ENCODE assay signal across 14 mouse cellular contexts in the genomic region with DNA sequence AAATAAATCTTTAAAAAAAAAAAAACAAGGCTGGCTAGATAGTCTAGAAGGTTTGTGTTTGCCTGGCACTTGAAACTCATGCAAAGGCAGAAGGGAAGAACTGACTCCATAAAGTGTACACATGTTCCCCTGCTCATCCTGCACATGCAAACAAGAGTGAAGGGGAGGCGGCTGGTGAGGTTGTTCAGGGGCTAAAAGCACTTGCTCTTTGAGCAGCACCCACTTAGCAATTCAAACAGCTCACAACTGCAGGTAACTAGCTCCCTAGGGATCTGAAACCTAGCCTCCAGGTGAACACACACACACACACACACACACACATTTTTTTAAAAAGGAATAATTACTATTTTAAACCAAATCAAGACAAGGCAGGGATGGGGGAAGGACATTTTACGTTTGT. TPM values are rescaled to one million over a fixed set of nuclear protein-coding genes. Genes with fewer than 3 reads are reported as not detected.
A peak's percentile ranks its signal among the peaks of the same experiment; 100 is the strongest.
DNase-seq lines count a peak whose midpoint lies in the region; ATAC-seq and TF ChIP-seq lines count a peak whose summit lies in the region.
"Had no signal": no experiment of that assay in that cellular context is flagged by ENCODE, and none has a peak within 500 bp of the region (broad histone marks: within the 10 kb centered on the region; RNA-seq: fewer than 3 reads in every experiment).

No protein-coding gene starts in this region.

- H3K4me3 ChIP-seq in gastrocnemius, adult 2 months: peak overlapping the region; percentile 80
- H3K4me3 ChIP-seq in kidney, embryonic 15.5 days (replicated peaks): no peak overlapping the region
- H3K4me3 ChIP-seq in testis, adult 2 months (ENCODE audit: control insufficient read depth, low read depth, low read length): peak overlapping the region; percentile 91
- no peak overlapping the region for H3K4me3 ChIP-seq in stomach, embryonic 16.5 days (replicated peaks; ENCODE audit: low read length)

- no peak for TF ChIP-seq POLR2A in testis, adult 2 months (IDR thresholded peaks at IDR 0.05; ENCODE audit: control insufficient read depth, low read depth, low read length)

- H3K4me2 ChIP-seq in kidney, embryonic 15.5 days: peak overlapping the region; percentile 83; the same call in 1 of the 2 replicates
- peak overlapping the region; percentile 83; the same call in 1 of the 2 replicates for H3K4me2 ChIP-seq in stomach, embryonic 16.5 days (ENCODE audit: low read depth, low read length)

- H3K4me1 ChIP-seq in kidney, embryonic 15.5 days: peaks cover 16% of the 10 kb centered on the region
- H3K4me1 ChIP-seq in testis, adult 2 months (ENCODE audit: control insufficient read depth, insufficient read depth, low read length): peaks cover 3% of the 10 kb centered on the region
- peaks cover 7% of the 10 kb centered on the region for H3K4me1 ChIP-seq in stomach, embryonic 16.5 days (ENCODE audit: control insufficient read depth, insufficient read depth, low read length)

- no peak overlapping the region for H3K9ac ChIP-seq in kidney, embryonic 15.5 days
- no peak overlapping the region for H3K9ac ChIP-seq in stomach, embryonic 16.5 days (ENCODE audit: low read length)
- H3K9ac ChIP-seq: hindbrain, embryonic 14.5 days had no signal

- ATAC-seq in kidney, embryonic 15.5 days (replicated peaks; ENCODE audit: low FRiP score): no peak
- ATAC-seq in stomach, embryonic 16.5 days (ENCODE audit: insufficient read depth, low FRiP score): no peak

- 40% methylated on average over 2 of the region's 2 CpGs for WGBS in kidney, embryonic 15.5 days
- 38% methylated on average over 2 of the region's 2 CpGs for WGBS in stomach, embryonic 16.5 days

- H3K27me3 ChIP-seq in kidney, embryonic 15.5 days: peaks cover 8% of the 10 kb centered on the region; the same call in 1 of the 2 replicates
- H3K27me3 ChIP-seq in testis, adult 2 months (ENCODE audit: control insufficient read depth, insufficient read depth, low read length): no peaks in the 10 kb centered on the region
- H3K27me3 ChIP-seq in stomach, embryonic 16.5 days (ENCODE audit: control insufficient read depth, insufficient read depth, low read length): 0 out of 2 replicates have a peak, but pooled peaks cover 4% of the 10 kb centered on the region

- no peak for DNase-seq in gastrocnemius, adult 2 months
- no peak for DNase-seq in gastrocnemius, postnatal 36 days
- no peak for DNase-seq in kidney, postnatal 36 days
- DNase-seq in testis, postnatal 14 days (ENCODE audit: low spot score): no peak
- DNase-seq in left cerebral cortex, postnatal 10 days (ENCODE audit: extremely low spot score in 1 of 2, low spot score in 2 of 2): no peak
- DNase-seq: cerebellum, adult 11 months; right cerebral cortex, postnatal 14 days had no signal

- peaks cover 42% of the 10 kb centered on the region for H3K36me3 ChIP-seq in kidney, embryonic 15.5 days
- peaks cover 3% of the 10 kb centered on the region; the same call in 1 of the 2 replicates for H3K36me3 ChIP-seq in testis, adult 2 months (ENCODE audit: control insufficient read depth, insufficient read depth, low read length)
- peaks cover 7% of the 10 kb centered on the region for H3K36me3 ChIP-seq in stomach, embryonic 16.5 days (ENCODE audit: control insufficient read depth, insufficient read depth, low read length)

- no peak for TF ChIP-seq CTCF in gastrocnemius, adult 2 months (IDR thresholded peaks at IDR 0.05)
- TF ChIP-seq CTCF in testis, adult 2 months (IDR thresholded peaks at IDR 0.05; ENCODE audit: control insufficient read depth, insufficient read depth, insufficient replicate concordance, low read depth, low read length): no peak

- intact Hi-C loops in gastrocnemius, adult 2 months (cut with DNase I): no loop called here
- intact Hi-C loops in gastrocnemius, postnatal 36 days (cut with DNase I): no loop called here
- intact Hi-C loops in left cerebral cortex, postnatal 10 days (cut with DNase I): loop anchor here (5.0 kb wide), 1 partner anchor 65 kb away; a partner anchor contains a TSS

- no peak overlapping the region for H3K27ac ChIP-seq in gastrocnemius, adult 2 months
- peak overlapping the region; percentile 37; the same call in 1 of the 2 replicates for H3K27ac ChIP-seq in kidney, embryonic 15.5 days
- peak overlapping the region; percentile 68 for H3K27ac ChIP-seq in testis, adult 2 months (ENCODE audit: control insufficient read depth, insufficient read depth, low read depth, low read length)
- H3K27ac ChIP-seq in stomach, embryonic 16.5 days (ENCODE audit: low read length): no peak overlapping the region
- H3K27ac ChIP-seq: hindbrain, embryonic 14.5 days had no signal

- H3K9me3 ChIP-seq in kidney, embryonic 15.5 days (replicated peaks): no peaks in the 10 kb centered on the region
- H3K9me3 ChIP-seq in stomach, embryonic 16.5 days (replicated peaks; ENCODE audit: control insufficient read depth, low read length): no peaks in the 10 kb centered on the region
- H3K9me3 ChIP-seq: G1E; megakaryocyte, embryonic 14.5 days had no signal

RNA-seq across cellular contexts. Expression of a gene that starts 0.6 kb away (rescaled TPM):
- total RNA-seq in gastrocnemius, adult 2 months (2021): under 1 TPM; 0.18 to 0.20 TPM
- under 1 TPM; 0.42 to 0.46 TPM for total RNA-seq in gastrocnemius, postnatal 36 days (2021)
- polyA plus RNA-seq in kidney, embryonic 15.5 days (2015; fragmentation: Nextera tagmentation; extraction: Ambion mirVana): 0.76 and 0.84 TPM in 2 replicates
- polyA plus RNA-seq in testis, adult 2 months (2012; rRNA removed): 69.0 and 76.0 TPM in 2 replicates
- polyA plus RNA-seq in stomach, embryonic 16.5 days (2015; fragmentation: Nextera tagmentation; extraction: Ambion mirVana): 0.43 and 0.67 TPM in 2 replicates
- total RNA-seq in left cerebral cortex, postnatal 10 days (2021): under 1 TPM; 0.28 to 0.32 TPM
- total RNA-seq: granulocyte monocyte progenitor cell, adult 5-6 weeks had no signal
- polyA plus RNA-seq: G1E had no signal

RNA-seq across cellular contexts. Expression of a gene that starts 36.8 kb away (rescaled TPM):
- 10 to 100 TPM; 17.9 to 19.7 TPM for total RNA-seq in gastrocnemius, adult 2 months (2021)
- total RNA-seq in gastrocnemius, postnatal 36 days (2021): 10 to 100 TPM; 14.7 to 17.3 TPM
- polyA plus RNA-seq in kidney, embryonic 15.5 days (2015; fragmentation: Nextera tagmentation; extraction: Ambion mirVana): 104 and 117 TPM in 2 replicates
- 30.0 and 33.5 TPM in 2 replicates for polyA plus RNA-seq in testis, adult 2 months (2012; rRNA removed)
- polyA plus RNA-seq in stomach, embryonic 16.5 days (2015; fragmentation: Nextera tagmentation; extraction: Ambion mirVana): 67.4 and 82.3 TPM in 2 replicates
- 10 to 100 TPM; 77.1 to 80.6 TPM for total RNA-seq in left cerebral cortex, postnatal 10 days (2021)

Comparison
In these comparisons a context has a peak if more than half of its experiments do, and no peak if none do; other contexts are left out.
1. H3K27ac ChIP-seq: peak in kidney, embryonic 15.5 days (single experiment) and testis, adult 2 months (single experiment); none in gastrocnemius, adult 2 months (single experiment) and stomach, embryonic 16.5 days (single experiment).
2. H3K4me3 ChIP-seq: peak in gastrocnemius, adult 2 months (single experiment) and testis, adult 2 months (single experiment); none in kidney, embryonic 15.5 days (single experiment) and stomach, embryonic 16.5 days (single experiment).